Mouse (Mus musculus) effector memory CD4-positive, alpha-beta T cell, adult 5 months (primary cell): ENCODE measurements around the gene Slc16a5. TPM values are rescaled to one million over a fixed set of nuclear protein-coding genes. Genes with fewer than 3 reads are reported as not detected.

Experiments
- polyA plus RNA-seq: library from polyadenylated mRNA; unstranded; fragments of 100-300 nt; shearing (Covaris generic); gene quantifications from one replicate; pipeline ENCODE4 v1.2.1, GENCODE M21; 2017

The Slc16a5 gene
- 3.4 TPM for polyA plus RNA-seq

GRCm38 (mm10) chr11:115462243-115462891, at the start of gene Slc16a5:
Slc16a5 (plus strand) TSS chr11:115462474.

GRCm38 (mm10) chr11:115419531-115420237, 42.6 kb upstream of the Slc16a5 start, which contains the start of the genes Atp5h and Kctd2:
Atp5h (minus strand) TSS chr11:115419962.
Kctd2 (plus strand) TSS chr11:115420128.

DNA sequence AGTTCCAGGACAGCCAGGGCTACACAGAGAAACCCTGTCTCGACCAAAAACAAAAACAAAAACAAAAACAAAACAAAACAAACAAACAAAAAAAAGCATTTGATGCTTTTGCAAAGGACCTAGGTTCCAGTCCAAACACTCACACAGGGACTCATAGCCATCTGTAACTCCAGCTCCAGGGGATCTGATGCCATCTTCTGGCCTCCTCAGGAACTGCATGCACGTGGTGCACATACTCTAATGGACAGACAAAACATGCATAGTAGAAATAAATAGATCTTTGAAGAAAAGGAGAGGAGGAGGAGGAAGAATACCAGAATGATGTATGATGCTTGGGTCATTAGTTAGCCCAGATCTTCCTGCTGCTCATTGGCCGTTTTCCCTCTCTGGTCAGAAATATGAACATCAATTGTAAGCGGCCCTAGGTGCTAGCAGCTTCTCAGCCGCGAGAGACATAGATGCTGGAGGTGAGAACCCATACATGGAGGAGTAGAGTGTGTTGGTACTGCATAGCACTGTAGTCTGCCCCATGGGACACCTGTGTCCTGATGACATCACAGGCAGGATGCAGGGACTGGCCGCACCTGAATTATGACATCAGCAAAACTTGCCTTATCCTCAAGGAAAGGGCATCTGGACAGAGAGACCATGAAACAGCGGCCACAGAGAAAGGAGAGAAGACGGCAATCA, 22.2 kb upstream of the Slc16a5 start, which contains the start of gene Trim80:
TSS of gene Trim80 (plus strand) at position 640 of the 690 bp plus-strand sequence.

GRCm38 (mm10) chr11:115475025-115475757, 12.9 kb downstream of the Slc16a5 start, which contains the start of gene Armc7:
Armc7 (plus strand) TSS chr11:115475667.

GRCm38 (mm10) chr11:115491356-115492083, 29.2 kb downstream of the Slc16a5 start, which contains the start of gene Nt5c:
Nt5c (minus strand) TSS chr11:115491862.

DNA sequence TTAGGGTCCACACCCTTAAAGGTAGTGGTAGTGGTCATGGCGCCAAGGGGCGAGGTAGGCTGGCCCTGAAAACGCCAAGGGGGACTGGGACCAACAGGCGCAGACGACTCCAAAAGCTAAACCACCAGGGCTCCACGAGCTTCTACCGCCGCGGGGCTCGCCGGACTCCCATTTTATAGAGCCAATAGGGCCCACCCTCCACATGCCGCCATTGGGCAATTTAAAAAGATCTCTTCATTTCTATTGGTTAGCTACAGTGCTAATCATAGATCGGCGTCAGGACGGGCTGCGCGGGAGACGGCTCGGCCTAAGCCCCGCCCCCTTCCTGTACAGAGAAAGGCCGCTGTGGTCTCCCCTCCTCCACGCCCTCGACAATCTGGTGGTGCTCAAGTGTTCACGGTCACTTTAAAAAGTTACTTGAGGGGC, 52.0 kb downstream of the Slc16a5 start, which contains the start of gene Jpt1:
TSS of gene Jpt1 (minus strand) at position 150 of the 426 bp plus-strand sequence.

Other genes starting within 250 kb of the Slc16a5 start
- not detected for gene Grin2c, start 195.2 kb upstream of the Slc16a5 start, polyA plus RNA-seq
- 16.6 TPM for gene Fdxr, start 185.4 kb upstream of the Slc16a5 start, polyA plus RNA-seq
- 0.30 TPM for gene Fads6, start 164.8 kb upstream of the Slc16a5 start, polyA plus RNA-seq
- not detected for gene Otop2, start 155.3 kb upstream of the Slc16a5 start, polyA plus RNA-seq
- gene Ush1g, start 140.4 kb upstream of the Slc16a5 start, polyA plus RNA-seq: not detected
- not detected for gene Otop3, start 127.7 kb upstream of the Slc16a5 start, polyA plus RNA-seq
- gene Hid1, start 94.7 kb upstream of the Slc16a5 start, polyA plus RNA-seq: 30.6 TPM
- 0.14 TPM for gene Cdr2l, start 80.6 kb upstream of the Slc16a5 start, polyA plus RNA-seq
- gene Mrpl58, start 58.7 kb upstream of the Slc16a5 start, polyA plus RNA-seq: 83.7 TPM
- 522 TPM for gene Atp5h, start 42.5 kb upstream of the Slc16a5 start, polyA plus RNA-seq
- gene Kctd2, start 42.3 kb upstream of the Slc16a5 start, polyA plus RNA-seq: 82.3 TPM
- not detected for gene Trim80, start 21.9 kb upstream of the Slc16a5 start, polyA plus RNA-seq
- 49.9 TPM for gene Armc7, start 13.2 kb downstream of the Slc16a5 start, polyA plus RNA-seq
- 176 TPM for gene Nt5c, start 29.4 kb downstream of the Slc16a5 start, polyA plus RNA-seq
- gene Jpt1, start 51.9 kb downstream of the Slc16a5 start, polyA plus RNA-seq: 321 TPM
- 633 TPM for gene Sumo2, start 73.8 kb downstream of the Slc16a5 start, polyA plus RNA-seq
- gene Nup85, start 102.0 kb downstream of the Slc16a5 start, polyA plus RNA-seq: 60.7 TPM
- gene Mrps7, start 141.5 kb downstream of the Slc16a5 start, polyA plus RNA-seq: 73.7 TPM
- gene Gga3, start 141.6 kb downstream of the Slc16a5 start, polyA plus RNA-seq: 42.1 TPM
- 381 TPM for gene Mif4gd, start 150.5 kb downstream of the Slc16a5 start, polyA plus RNA-seq
- gene Slc25a19, start 165.8 kb downstream of the Slc16a5 start, polyA plus RNA-seq: 80.4 TPM
- 232 TPM for gene Grb2, start 246.1 kb downstream of the Slc16a5 start, polyA plus RNA-seq